Mouse (Mus musculus): Measurements from ENCODE around the gene Eps15l1. TPM values are rescaled to one million over a fixed set of nuclear protein-coding genes. Genes with fewer than 3 reads are reported as not detected.

The Eps15l1 gene
- polyA plus RNA-seq, 1 experiment from 2014 or later = 40.2 TPM

- WGBS = 72% methylated on average over 7 of the region's 7 CpGs
- peaks cover 33% of the 10 kb centered on the region for H3K4me1 ChIP-seq (ENCODE audit: control insufficient read depth, insufficient read depth, low read length)
- H3K27ac ChIP-seq (ENCODE audit: low read length) = peak overlapping the region; percentile 1; the same call in 1 of the 2 replicates
- ATAC-seq (replicated peaks; ENCODE audit: extremely low read depth, insufficient read depth, low FRiP score) = no peak
- peak overlapping the region; percentile 71; the same call in 1 of the 2 replicates for H3K4me3 ChIP-seq (ENCODE audit: low read length)
- peak overlapping the region; percentile 94 for H3K4me2 ChIP-seq (ENCODE audit: low read depth, low read length)
- no peaks in the 10 kb centered on the region for H3K9me3 ChIP-seq (replicated peaks; ENCODE audit: control insufficient read depth, low read length)
- no peaks in the 10 kb centered on the region for H3K27me3 ChIP-seq (ENCODE audit: control insufficient read depth, insufficient read depth, low read length)
- 0 out of 2 replicates have a peak, but pooled peaks cover 3% of the 10 kb centered on the region for H3K36me3 ChIP-seq (ENCODE audit: control insufficient read depth, insufficient read depth)
- H3K9ac ChIP-seq (ENCODE audit: low read length) = peak overlapping the region; percentile 35
Observed at GRCm38 (mm10) chr8:72322471-72322889, 98.8 kb downstream of the Eps15l1 start.

DNA sequence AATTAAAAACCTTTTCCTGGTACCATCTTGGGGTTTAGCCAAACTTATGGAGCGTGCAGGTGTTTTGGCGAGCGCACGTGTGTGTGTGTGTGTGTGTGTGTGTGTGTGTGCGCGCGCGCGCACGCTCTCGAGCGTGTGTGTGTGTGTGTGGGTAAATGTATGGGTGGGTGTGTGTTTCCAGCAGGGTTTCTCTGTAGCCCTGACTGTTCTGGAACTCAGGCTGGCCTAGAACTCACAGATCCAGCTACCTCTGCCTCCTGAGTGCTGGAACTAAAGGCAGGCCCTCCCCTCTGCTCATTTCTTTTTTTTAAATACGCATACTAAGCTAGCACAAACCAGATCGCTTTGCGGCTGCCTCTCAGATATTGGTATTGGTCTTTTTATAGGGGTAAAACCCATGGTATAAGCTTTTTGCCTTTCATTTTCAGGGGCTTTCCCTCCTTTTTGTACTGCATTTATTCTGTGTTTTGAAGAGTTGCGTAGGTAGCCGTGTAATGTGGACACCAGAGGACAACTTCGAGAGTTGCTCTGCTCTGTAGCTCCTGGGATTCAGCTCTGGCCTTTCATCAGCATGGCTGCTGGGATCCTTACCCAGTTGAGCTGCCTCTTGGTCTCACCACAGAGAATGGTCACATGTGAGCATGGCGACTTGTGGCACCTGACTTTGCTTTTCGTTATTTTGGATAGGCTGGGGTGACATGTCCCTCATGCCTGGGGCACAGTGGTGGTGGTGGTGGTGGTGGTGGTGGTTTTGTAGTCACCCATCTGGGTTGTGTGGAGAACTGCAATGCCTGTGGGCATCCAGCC lies 99.4 kb downstream of the Eps15l1 start:
- Histone ChIP-seq H3K36me3 (ENCODE audit: control insufficient read depth, insufficient read depth) (0 out of 2 replicates have a peak, but pooled peaks cover 3% of the 10 kb centered on the region), H3K4me3 (ENCODE audit: low read length) (peak overlapping the region; percentile 71), H3K4me2 (ENCODE audit: low read depth, low read length) (peak overlapping the region; percentile 94), H3K4me1 (ENCODE audit: control insufficient read depth, insufficient read depth, low read length) (peaks cover 33% of the 10 kb centered on the region), H3K27ac (ENCODE audit: low read length) (peak overlapping the region; percentile 37), H3K27me3 (ENCODE audit: control insufficient read depth, insufficient read depth, low read length) (no peaks in the 10 kb centered on the region), H3K9ac (ENCODE audit: low read length) (peak overlapping the region; percentile 85), H3K9me3 (replicated peaks; ENCODE audit: control insufficient read depth, low read length) (no peaks in the 10 kb centered on the region)
- ATAC-seq (replicated peaks; ENCODE audit: extremely low read depth, insufficient read depth, low FRiP score) = no peak
- 87% methylated on average over 20 of the region's 20 CpGs for WGBS

GRCm38 (mm10) chr8:72320803-72321583 lies 100.3 kb downstream of the Eps15l1 start:
- Histone ChIP-seq H3K9ac (ENCODE audit: low read length) (peak overlapping the region; percentile 85), H3K36me3 (ENCODE audit: control insufficient read depth, insufficient read depth) (0 out of 2 replicates have a peak, but pooled peaks cover 3% of the 10 kb centered on the region), H3K4me2 (ENCODE audit: low read depth, low read length) (peak overlapping the region; percentile 94), H3K4me1 (ENCODE audit: control insufficient read depth, insufficient read depth, low read length) (peaks cover 33% of the 10 kb centered on the region), H3K4me3 (ENCODE audit: low read length) (peak overlapping the region; percentile 71), H3K9me3 (replicated peaks; ENCODE audit: control insufficient read depth, low read length) (no peaks in the 10 kb centered on the region), H3K27ac (ENCODE audit: low read length) (peak overlapping the region; percentile 37), H3K27me3 (ENCODE audit: control insufficient read depth, insufficient read depth, low read length) (no peaks in the 10 kb centered on the region)
- 58% methylated on average over 25 of the region's 25 CpGs for WGBS
- ATAC-seq (replicated peaks; ENCODE audit: extremely low read depth, insufficient read depth, low FRiP score) = no peak

DNA sequence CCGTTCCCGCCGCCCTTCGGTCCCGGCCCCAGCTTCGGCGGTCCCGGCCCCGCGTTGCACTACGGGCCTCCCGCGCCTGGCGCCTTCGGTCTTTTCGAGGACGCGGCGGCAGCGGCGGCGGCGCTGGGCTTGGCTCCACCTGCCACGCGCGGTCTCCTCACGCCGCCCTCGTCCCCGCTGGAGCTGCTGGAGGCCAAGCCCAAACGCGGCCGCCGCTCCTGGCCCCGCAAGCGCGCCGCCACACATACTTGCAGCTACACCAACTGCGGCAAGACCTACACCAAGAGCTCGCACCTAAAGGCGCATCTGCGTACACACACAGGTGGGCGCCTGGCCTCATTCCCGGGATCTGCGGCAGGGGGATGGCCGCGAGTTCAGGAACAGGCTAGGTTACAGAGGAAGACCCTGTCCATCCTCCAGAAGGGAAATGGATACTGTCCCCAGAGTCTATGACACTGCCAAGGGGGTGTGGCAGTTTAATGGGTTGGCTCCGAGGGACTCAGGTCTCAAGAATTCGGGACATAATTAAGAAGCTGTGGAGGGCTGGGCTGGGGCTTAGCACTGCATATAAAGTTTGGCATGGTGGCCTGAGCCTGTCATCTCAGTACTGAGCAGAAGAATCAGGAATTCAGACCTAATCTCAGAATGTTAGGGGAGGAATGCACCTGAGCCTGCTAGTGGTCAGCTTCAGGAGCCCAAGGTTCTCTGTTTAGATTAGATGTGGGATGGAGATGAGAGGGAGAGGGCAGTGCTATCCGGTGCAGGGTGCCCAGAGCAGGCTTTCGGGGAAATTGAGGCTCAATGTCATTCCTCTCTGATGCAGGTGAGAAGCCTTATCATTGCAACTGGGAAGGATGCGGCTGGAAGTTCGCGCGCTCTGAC lies 101.1 kb downstream of the Eps15l1 start:
- H3K9me3 ChIP-seq (replicated peaks; ENCODE audit: control insufficient read depth, low read length) = no peaks in the 10 kb centered on the region
- H3K4me1 ChIP-seq (ENCODE audit: control insufficient read depth, insufficient read depth, low read length) = peaks cover 33% of the 10 kb centered on the region
- peak overlapping the region; percentile 94 for H3K4me2 ChIP-seq (ENCODE audit: low read depth, low read length)
- peak overlapping the region; percentile 85 for H3K9ac ChIP-seq (ENCODE audit: low read length)
- 0 out of 2 replicates have a peak, but pooled peaks cover 3% of the 10 kb centered on the region for H3K36me3 ChIP-seq (ENCODE audit: control insufficient read depth, insufficient read depth)
- H3K4me3 ChIP-seq (ENCODE audit: low read length) = peak overlapping the region; percentile 71
- H3K27me3 ChIP-seq (ENCODE audit: control insufficient read depth, insufficient read depth, low read length) = no peaks in the 10 kb centered on the region
- peak overlapping the region; percentile 85 for H3K27ac ChIP-seq (ENCODE audit: low read length)
- WGBS = 7% methylated on average over 55 of the region's 55 CpGs
- ATAC-seq (replicated peaks; ENCODE audit: extremely low read depth, insufficient read depth, low FRiP score) = no peak

DNA sequence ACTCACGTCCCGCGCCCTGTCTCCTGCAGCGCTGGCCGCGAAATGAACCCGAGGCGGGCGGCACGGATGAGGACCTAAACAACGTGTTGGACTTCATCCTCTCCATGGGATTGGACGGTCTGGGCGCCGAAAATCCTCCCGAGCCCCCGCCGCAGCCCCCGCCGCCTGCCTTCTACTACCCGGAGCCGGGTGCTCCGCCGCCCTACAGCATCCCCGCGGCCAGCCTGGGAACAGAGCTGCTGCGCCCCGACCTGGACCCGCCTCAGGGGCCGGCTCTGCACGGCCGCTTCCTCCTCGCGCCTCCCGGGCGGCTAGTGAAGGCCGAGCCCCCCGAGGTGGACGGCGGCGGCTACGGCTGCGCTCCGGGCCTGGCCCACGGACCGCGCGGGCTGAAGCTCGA lies 101.9 kb downstream of the Eps15l1 start:
- Histone ChIP-seq H3K27me3 (ENCODE audit: control insufficient read depth, insufficient read depth, low read length) (no peaks in the 10 kb centered on the region), H3K9me3 (replicated peaks; ENCODE audit: control insufficient read depth, low read length) (no peaks in the 10 kb centered on the region), H3K4me1 (ENCODE audit: control insufficient read depth, insufficient read depth, low read length) (peaks cover 33% of the 10 kb centered on the region), H3K4me3 (ENCODE audit: low read length) (peak overlapping the region; percentile 71), H3K9ac (ENCODE audit: low read length) (peak overlapping the region; percentile 85), H3K27ac (ENCODE audit: low read length) (peak overlapping the region; percentile 85), H3K36me3 (ENCODE audit: control insufficient read depth, insufficient read depth) (0 out of 2 replicates have a peak, but pooled peaks cover 3% of the 10 kb centered on the region), H3K4me2 (ENCODE audit: low read depth, low read length) (peak overlapping the region; percentile 94)
- WGBS = under 1% methylated on average over 46 of the region's 48 CpGs
- ATAC-seq (replicated peaks; ENCODE audit: extremely low read depth, insufficient read depth, low FRiP score) = peak; percentile 5; the same call in 1 of the 2 replicates

DNA sequence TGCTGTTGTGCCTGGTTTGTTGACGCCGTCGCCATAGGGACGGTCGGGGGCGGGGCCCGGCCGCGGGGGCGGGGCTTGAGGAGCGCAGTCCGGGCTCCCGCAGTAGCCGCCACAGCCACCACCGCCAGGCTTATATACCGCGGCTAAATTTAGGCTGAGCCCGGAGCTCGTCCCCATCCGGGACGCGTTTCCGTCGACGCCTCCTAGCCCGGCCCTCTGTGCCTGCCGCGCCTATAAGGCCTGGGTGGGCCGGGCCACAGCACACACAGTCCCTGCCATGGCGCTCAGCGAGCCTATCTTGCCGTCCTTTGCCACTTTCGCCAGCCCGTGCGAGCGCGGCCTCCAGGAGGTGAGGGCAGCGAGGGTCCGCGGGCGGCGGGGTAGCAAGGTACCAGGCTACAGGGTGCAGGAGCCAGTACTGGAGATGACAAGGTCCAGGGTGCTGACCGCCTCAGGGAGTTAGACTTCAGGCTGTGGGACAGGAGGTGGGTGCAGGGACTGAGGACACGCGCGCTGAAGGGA lies 102.4 kb downstream of the Eps15l1 start, which contains the start of gene Klf2:
Gene Klf2, plus strand, starts transcription at position 233 of the 522 bp plus-strand sequence.
- 0 out of 2 replicates have a peak, but pooled peaks cover 3% of the 10 kb centered on the region for H3K36me3 ChIP-seq (ENCODE audit: control insufficient read depth, insufficient read depth)
- peak within 1 kb of the TSS; percentile 85 for H3K27ac ChIP-seq (ENCODE audit: low read length)
- H3K4me3 ChIP-seq (ENCODE audit: low read length) = peak within 1 kb of the TSS; percentile 71
- H3K9ac ChIP-seq (ENCODE audit: low read length) = peak within 1 kb of the TSS; percentile 85
- under 1% methylated on average over 46 of the region's 46 CpGs for WGBS
- no peaks in the 10 kb centered on the region for H3K9me3 ChIP-seq (replicated peaks; ENCODE audit: control insufficient read depth, low read length)
- H3K4me1 ChIP-seq (ENCODE audit: control insufficient read depth, insufficient read depth, low read length) = peaks cover 33% of the 10 kb centered on the region
- no peaks in the 10 kb centered on the region for H3K27me3 ChIP-seq (ENCODE audit: control insufficient read depth, insufficient read depth, low read length)
- ATAC-seq (replicated peaks; ENCODE audit: extremely low read depth, insufficient read depth, low FRiP score) = peak; percentile 97
- peak within 1 kb of the TSS; percentile 94 for H3K4me2 ChIP-seq (ENCODE audit: low read depth, low read length)

GRCm38 (mm10) chr8:72317741-72318301 lies 103.4 kb downstream of the Eps15l1 start:
- Histone ChIP-seq H3K4me3 (ENCODE audit: low read length) (no peak overlapping the region), H3K36me3 (ENCODE audit: control insufficient read depth, insufficient read depth) (0 out of 2 replicates have a peak, but pooled peaks cover 3% of the 10 kb centered on the region), H3K9ac (ENCODE audit: low read length) (no peak overlapping the region), H3K27ac (ENCODE audit: low read length) (no peak overlapping the region), H3K27me3 (ENCODE audit: control insufficient read depth, insufficient read depth, low read length) (no peaks in the 10 kb centered on the region), H3K4me1 (ENCODE audit: control insufficient read depth, insufficient read depth, low read length) (peaks cover 27% of the 10 kb centered on the region), H3K4me2 (ENCODE audit: low read depth, low read length) (no peak overlapping the region), H3K9me3 (replicated peaks; ENCODE audit: control insufficient read depth, low read length) (no peaks in the 10 kb centered on the region)
- WGBS = 61% methylated on average over 5 of the region's 5 CpGs
- ATAC-seq (replicated peaks; ENCODE audit: extremely low read depth, insufficient read depth, low FRiP score) = no peak

Measured in heart, embryonic 16.5 days (tissue).